Mouse (Mus musculus) G1E (cell line): ENCODE measurements around the gene C2cd4c. TPM values are rescaled to one million over a fixed set of nuclear protein-coding genes. Genes with fewer than 3 reads are reported as not detected.

Source experiments
- ATAC-seq: 2 replicates; pipeline ENCODE4 v1.8.0; 2016; ENCODE audit warnings: mild to moderate bottlenecking; ENCODE audit not compliant: insufficient number of reproducible peaks, poor library complexity, low FRiP score, severe bottlenecking; ENCODE audit errors: extremely low read depth
- DNase-seq: peaks from one replicate; pipeline ENCODE4 v3.0.0; 2012; ENCODE audit warnings: low spot score
- H3K27me3 ChIP-seq: 2 replicates; pipeline ENCODE4 v1.6.1; 2012; ENCODE audit warnings: mild to moderate bottlenecking, low read length, inconsistent platforms; ENCODE audit not compliant: insufficient read depth
- H3K36me3 ChIP-seq: replicated peaks from 2 replicates; pipeline ENCODE3; 2012; ENCODE audit warnings: mild to moderate bottlenecking, inconsistent platforms
- H3K4me1 ChIP-seq: 2 replicates; pipeline ENCODE4 v1.6.1; 2012; ENCODE audit warnings: low read depth, low read length, inconsistent platforms, mixed read lengths; ENCODE audit not compliant: insufficient read depth
- H3K4me3 ChIP-seq: 2 replicates; pipeline ENCODE4 v1.5.1; 2012; ENCODE audit warnings: low read depth, mild to moderate bottlenecking, inconsistent platforms, low read length, moderate library complexity, mixed read lengths
- H3K9me3 ChIP-seq: replicated peaks from 2 replicates; pipeline ENCODE4 v1.6.1; 2012; ENCODE audit warnings: inconsistent platforms
- CTCF ChIP-seq: IDR thresholded peaks from 2 replicates; pipeline ENCODE4 v1.5.1; 2012; ENCODE audit warnings: low read depth, low read length, inconsistent platforms, mixed read lengths
- GATA1 ChIP-seq: IDR thresholded peaks from 2 replicates; pipeline ENCODE4 v1.6.1; 2012; ENCODE audit warnings: borderline replicate concordance, low read length, inconsistent platforms, mixed read lengths
- GATA2 ChIP-seq: IDR thresholded peaks from 2 replicates; pipeline ENCODE4 v1.6.1; 2012; ENCODE audit warnings: low read depth, low read length, inconsistent platforms, borderline replicate concordance
- POLR2AphosphoS5 ChIP-seq: IDR thresholded peaks from 2 replicates; pipeline ENCODE4 v1.6.1; 2012; ENCODE audit warnings: low read depth, low read length, inconsistent platforms; ENCODE audit not compliant: insufficient replicate concordance
- TAL1 ChIP-seq: conservative IDR thresholded peaks from 2 replicates; pipeline ENCODE4 v1.6.1; 2012; ENCODE audit warnings: low read depth, low read length, inconsistent platforms, mixed read lengths
- polyA plus RNA-seq: library from polyadenylated mRNA; stranded (reverse); fragments of >175 nt; gene quantifications from 2 replicates; pipeline ENCODE4 v1.2.3, GENCODE M21; 2012
- total RNA-seq, 2 experiments: library from RNA; stranded (forward) in 1 of 2; stranded (reverse) in 1 of 2; fragments of 200-1000 nt in 1 of 2; fragments of >200 nt in 1 of 2; fragmentation: Nextera tagmentation in 1 of 2; gene quantifications; 2 replicates each; pipeline ENCODE4 v1.2.3; 2014 to 2017

Gene C2cd4c
- total and polyA plus RNA-seq, 3 experiments = not detected

- no peak for ATAC-seq
- no peak for TF ChIP-seq GATA2
- no peak for TF ChIP-seq CTCF
- no peak for TF ChIP-seq TAL1
- TF ChIP-seq POLR2AphosphoS5 = no peak
- TF ChIP-seq GATA1 = no peak
- peaks cover 7% of the 10 kb centered on the region for H3K27me3 ChIP-seq
Observed at GRCm38 (mm10) chr10:79590702-79591101, 23.1 kb downstream of the C2cd4c start.

DNA sequence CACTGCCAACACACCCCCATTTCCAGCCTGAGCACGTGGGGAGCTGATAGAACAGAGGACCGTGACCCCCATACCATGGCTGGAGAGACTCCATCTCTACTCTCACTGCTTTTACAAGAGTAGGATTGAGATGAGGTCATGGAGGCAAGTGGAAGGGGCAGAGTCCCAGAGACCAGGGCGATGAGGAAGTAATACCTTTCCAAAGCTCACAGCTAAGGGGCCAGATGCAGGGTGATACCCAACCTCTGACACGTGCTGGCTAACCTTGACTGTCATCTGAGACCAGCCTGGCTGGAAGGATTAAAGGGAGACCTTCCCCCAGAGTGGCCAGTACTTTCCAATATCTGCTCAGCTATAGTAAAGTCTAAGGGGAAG, 26.1 kb downstream of the C2cd4c start:
- ATAC-seq (no peak), DNase-seq (no peak)
- no peaks in the 10 kb centered on the region for H3K9me3 ChIP-seq
- H3K4me3 ChIP-seq = no peak overlapping the region
- H3K4me1 ChIP-seq = no peaks in the 10 kb centered on the region
- TF ChIP-seq POLR2AphosphoS5 (no peak), TAL1 (no peak)
- peaks cover 5% of the 10 kb centered on the region; the same call in 1 of the 2 replicates for H3K27me3 ChIP-seq
- no peaks in the 10 kb centered on the region for H3K36me3 ChIP-seq

More at GRCm38 (mm10) chr10:79590702-79591101, 23.1 kb downstream of the C2cd4c start:
- no peak overlapping the region for H3K4me3 ChIP-seq
- 0 out of 2 replicates have a peak, but pooled peaks cover 2% of the 10 kb centered on the region for H3K4me1 ChIP-seq
- H3K36me3 ChIP-seq = no peaks in the 10 kb centered on the region
- no peak for DNase-seq
- H3K9me3 ChIP-seq = no peaks in the 10 kb centered on the region

GRCm38 (mm10) chr10:79587061-79587751, 26.6 kb downstream of the C2cd4c start, which contains the start of gene Theg:
TSS of gene Theg (minus strand) at chr10:79587331.
- ATAC-seq (no peak), DNase-seq (no peak)
- TF ChIP-seq POLR2AphosphoS5 = no peak
- no peak for TF ChIP-seq CTCF
- TF ChIP-seq GATA2 = no peak
- TF ChIP-seq TAL1 = no peak
- no peak for TF ChIP-seq GATA1
- H3K9me3 ChIP-seq = no peaks in the 10 kb centered on the region
- no peak within 1 kb of the TSS for H3K4me3 ChIP-seq
- no peaks in the 10 kb centered on the region for H3K4me1 ChIP-seq
- H3K36me3 ChIP-seq = no peaks in the 10 kb centered on the region
- peaks cover 5% of the 10 kb centered on the region; the same call in 1 of the 2 replicates for H3K27me3 ChIP-seq

GRCm38 (mm10) chr10:79586243-79586642, 27.6 kb downstream of the C2cd4c start:
- Histone ChIP-seq H3K4me1 (no peaks in the 10 kb centered on the region), H3K4me3 (no peak overlapping the region), H3K36me3 (no peaks in the 10 kb centered on the region), H3K9me3 (no peaks in the 10 kb centered on the region), H3K27me3 (peaks cover 5% of the 10 kb centered on the region; the same call in 1 of the 2 replicates)
- no peak for DNase-seq
- TF ChIP-seq GATA1 (no peak), TAL1 (no peak), POLR2AphosphoS5 (no peak), CTCF (no peak), GATA2 (no peak)
- no peak for ATAC-seq

DNA sequence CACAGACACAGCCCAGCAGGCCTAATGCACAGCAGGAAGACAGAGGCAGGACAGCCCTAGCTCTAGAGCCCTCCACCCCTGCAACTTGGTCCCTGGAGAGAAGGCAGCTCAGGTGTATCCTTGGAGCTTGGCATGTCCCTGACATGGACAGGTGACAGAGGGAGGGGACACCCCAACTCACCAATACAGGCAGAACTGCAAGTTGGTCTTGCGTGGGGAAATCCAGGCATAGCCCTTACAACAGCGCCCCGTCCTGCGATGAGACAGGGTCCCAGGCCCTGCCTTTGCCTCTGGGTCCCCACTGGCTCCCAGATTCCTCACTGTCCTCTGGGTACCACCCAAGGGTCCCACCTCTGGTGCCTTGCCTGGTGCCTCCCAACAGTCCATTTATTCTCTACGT, 28.1 kb downstream of the C2cd4c start:
- no peaks in the 10 kb centered on the region for H3K36me3 ChIP-seq
- ATAC-seq = no peak
- H3K9me3 ChIP-seq = no peaks in the 10 kb centered on the region
- TF ChIP-seq GATA1 (no peak), TAL1 (no peak), CTCF (no peak), GATA2 (no peak), POLR2AphosphoS5 (no peak)
- DNase-seq = no peak
- H3K27me3 ChIP-seq = peaks cover 5% of the 10 kb centered on the region; the same call in 1 of the 2 replicates
- no peaks in the 10 kb centered on the region for H3K4me1 ChIP-seq
- no peak overlapping the region for H3K4me3 ChIP-seq

- DNase-seq (no peak), ATAC-seq (no peak)
- Histone ChIP-seq H3K4me1 (no peaks in the 10 kb centered on the region), H3K27me3 (peaks cover 5% of the 10 kb centered on the region; the same call in 1 of the 2 replicates), H3K4me3 (no peak overlapping the region), H3K36me3 (no peaks in the 10 kb centered on the region), H3K9me3 (no peaks in the 10 kb centered on the region)
- TF ChIP-seq CTCF (no peak), GATA2 (no peak), TAL1 (no peak), POLR2AphosphoS5 (no peak), GATA1 (no peak)
Observed at GRCm38 (mm10) chr10:79585136-79585535, 28.7 kb downstream of the C2cd4c start.
